Mouse (Mus musculus): ENCODE results near the gene Smtnl2.

- no peak for TF ChIP-seq CHD2 (IDR thresholded peaks at IDR 0.05; ENCODE audit: low read depth, low read length)
- TF ChIP-seq ZC3H11A (IDR thresholded peaks at IDR 0.05; ENCODE audit: borderline replicate concordance, low read depth, low read length): no peak
Measured at GRCm38 (mm10) chr11:72407081-72407480, 4.4 kb downstream of the Smtnl2 start.

Measured in ES-E14 (cell line).